Mouse (Mus musculus) liver, embryonic 13.5 days (tissue): ENCODE data around the gene Cox6b2. TPM values are rescaled to one million over a fixed set of nuclear protein-coding genes. Genes with fewer than 3 reads are reported as not detected.

Experiments used
- ATAC-seq: fragments of 200-750 bp; cut with Nextera tagmentation; 2 replicates; pipeline ENCODE4 v1.8.0; 2017; ENCODE audit warnings: low read depth, mild to moderate bottlenecking, moderate number of reproducible peaks, moderate library complexity
- DNase-seq: peaks from one replicate; pipeline ENCODE4 v3.0.0; 2022
- H3K27ac ChIP-seq: fragments of 300-500 bp; sonication (generic); 2 replicates; pipeline ENCODE4 v1.5.1; 2015; ENCODE audit warnings: moderate library complexity, mild to moderate bottlenecking, inconsistent platforms
- H3K27me3 ChIP-seq: fragments of 300-500 bp; sonication (generic); 2 replicates; pipeline ENCODE4 v1.6.1; 2015; ENCODE audit warnings: mild to moderate bottlenecking, inconsistent platforms
- H3K36me3 ChIP-seq: fragments of 300-500 bp; sonication (generic); 2 replicates; pipeline ENCODE4 v1.6.1; 2015; ENCODE audit warnings: mild to moderate bottlenecking, inconsistent platforms
- H3K4me1 ChIP-seq: fragments of 300-500 bp; sonication (generic); replicated peaks from 2 replicates; pipeline ENCODE4 v1.6.1; 2015; ENCODE audit warnings: inconsistent platforms
- H3K4me2 ChIP-seq: fragments of 300-500 bp; sonication (generic); 2 replicates; pipeline ENCODE4 v1.6.1; 2015; ENCODE audit warnings: inconsistent platforms, mild to moderate bottlenecking, moderate library complexity
- H3K4me3 ChIP-seq: fragments of 300-500 bp; sonication (generic); replicated peaks from 2 replicates; pipeline ENCODE4 v1.5.1; 2015; ENCODE audit warnings: mild to moderate bottlenecking, inconsistent platforms
- H3K9ac ChIP-seq: fragments of 300-500 bp; sonication (generic); 2 replicates; pipeline ENCODE4 v1.6.1; 2015; ENCODE audit warnings: mild to moderate bottlenecking, inconsistent platforms
- H3K9me3 ChIP-seq: fragments of 300-500 bp; sonication (generic); replicated peaks from 2 replicates; pipeline ENCODE4 v1.6.1; 2016; ENCODE audit warnings: inconsistent platforms
- WGBS: fragments of 180-500 bp; shearing (Covaris S2); methylation state at CpG from one replicate; pipeline ENCODE4 v1.1.7; 2015; ENCODE audit not compliant: insufficient replicate concordance; 5-methylcytosine and 5-hydroxymethylcytosine counted together
- polyA plus RNA-seq: library from polyadenylated mRNA; unstranded; fragments of >200 nt; fragmentation: Nextera tagmentation; extraction: Ambion mirVana; gene quantifications from 2 replicates; pipeline ENCODE4 v1.2.1, GENCODE M21; 2015

The Cox6b2 gene
- polyA plus RNA-seq, 1 experiment from 2014 or later = 105 TPM

GRCm38 (mm10) chr7:4751971-4752820, 698 bp downstream of the Cox6b2 start:
- H3K9me3 ChIP-seq = no peaks in the 10 kb centered on the region
- peak overlapping the region; percentile 71 for H3K4me3 ChIP-seq
- peak overlapping the region; percentile 88 for H3K4me2 ChIP-seq
- H3K9ac ChIP-seq = peak overlapping the region; percentile 81
- H3K36me3 ChIP-seq = peaks cover 20% of the 10 kb centered on the region
- ATAC-seq (peak; percentile 73), DNase-seq (peak; percentile 73)
- H3K4me1 ChIP-seq = peaks cover 61% of the 10 kb centered on the region
- WGBS = 2% methylated on average over 30 of the region's 30 CpGs
- no peaks in the 10 kb centered on the region for H3K27me3 ChIP-seq
- peak overlapping the region; percentile 99 for H3K27ac ChIP-seq

GRCm38 (mm10) chr7:4749169-4749568, 3.7 kb downstream of the Cox6b2 start:
- peak overlapping the region; percentile 96 for H3K4me2 ChIP-seq
- peaks cover 92% of the 10 kb centered on the region for H3K4me1 ChIP-seq
- H3K4me3 ChIP-seq = no peak overlapping the region
- DNase-seq = peak; percentile 59
- 44% methylated on average over 2 of the region's 2 CpGs for WGBS
- H3K9me3 ChIP-seq = no peaks in the 10 kb centered on the region
- H3K27me3 ChIP-seq = no peaks in the 10 kb centered on the region
- peak overlapping the region; percentile 99 for H3K27ac ChIP-seq
- H3K9ac ChIP-seq = peak overlapping the region; percentile 64
- peaks cover 49% of the 10 kb centered on the region for H3K36me3 ChIP-seq
- ATAC-seq = peak; percentile 15

- no peak for ATAC-seq
- Histone ChIP-seq H3K27me3 (no peaks in the 10 kb centered on the region), H3K9me3 (no peaks in the 10 kb centered on the region), H3K4me2 (peak overlapping the region; percentile 96), H3K36me3 (peaks cover 55% of the 10 kb centered on the region), H3K4me3 (peak overlapping the region; percentile 11; the same call in 1 of the 2 replicates), H3K9ac (peak overlapping the region; percentile 64), H3K4me1 (peaks cover 98% of the 10 kb centered on the region), H3K27ac (peak overlapping the region; percentile 99)
- DNase-seq = no peak
- 69% methylated on average over 4 of the region's 4 CpGs for WGBS
Observed at GRCm38 (mm10) chr7:4748321-4748720, 4.6 kb downstream of the Cox6b2 start.

GRCm38 (mm10) chr7:4747156-4747899, 5.6 kb downstream of the Cox6b2 start:
- peak; percentile 78 for DNase-seq
- 31% methylated on average over 9 of the region's 9 CpGs for WGBS
- Histone ChIP-seq H3K36me3 (peaks cover 64% of the 10 kb centered on the region), H3K9me3 (no peaks in the 10 kb centered on the region), H3K4me2 (peak overlapping the region; percentile 96), H3K4me1 (peaks cover 98% of the 10 kb centered on the region), H3K9ac (peak overlapping the region; percentile 76), H3K27me3 (no peaks in the 10 kb centered on the region), H3K4me3 (peak overlapping the region; percentile 35), H3K27ac (peak overlapping the region; percentile 99)
- ATAC-seq = peak; percentile 77

- peak; percentile 9 for DNase-seq
- WGBS = 85% methylated on average over 22 of the region's 22 CpGs
- peaks cover 68% of the 10 kb centered on the region for H3K36me3 ChIP-seq
- H3K4me3 ChIP-seq = peak overlapping the region; percentile 35
- H3K4me1 ChIP-seq = peaks cover 98% of the 10 kb centered on the region
- no peaks in the 10 kb centered on the region for H3K27me3 ChIP-seq
- H3K9ac ChIP-seq = peak overlapping the region; percentile 76
- H3K9me3 ChIP-seq = no peaks in the 10 kb centered on the region
- H3K27ac ChIP-seq = peak overlapping the region; percentile 99
- peak overlapping the region; percentile 96 for H3K4me2 ChIP-seq
- ATAC-seq = no peak
Observed at GRCm38 (mm10) chr7:4746326-4746980, 6.4 kb downstream of the Cox6b2 start.

- H3K27ac ChIP-seq = peak overlapping the region; percentile 99
- H3K9ac ChIP-seq = peak overlapping the region; percentile 95
- H3K27me3 ChIP-seq = no peaks in the 10 kb centered on the region
- 0 out of 2 replicates have a peak overlapping the region, but pooled peaks have one; percentile 89 for H3K4me3 ChIP-seq
- H3K9me3 ChIP-seq = no peaks in the 10 kb centered on the region
- 65% methylated on average over 6 of the region's 6 CpGs for WGBS
- peak overlapping the region; percentile 96 for H3K4me2 ChIP-seq
- H3K4me1 ChIP-seq = peaks cover 93% of the 10 kb centered on the region
- DNase-seq = no peak
- no peak for ATAC-seq
- peaks cover 57% of the 10 kb centered on the region for H3K36me3 ChIP-seq
Observed at GRCm38 (mm10) chr7:4744886-4745285, 8.0 kb downstream of the Cox6b2 start.

- peaks cover 90% of the 10 kb centered on the region for H3K4me1 ChIP-seq
- ATAC-seq = peak; percentile 3; the same call in 1 of the 2 replicates
- no peaks in the 10 kb centered on the region for H3K9me3 ChIP-seq
- H3K27me3 ChIP-seq = no peaks in the 10 kb centered on the region
- peaks cover 49% of the 10 kb centered on the region for H3K36me3 ChIP-seq
- H3K9ac ChIP-seq = peak overlapping the region; percentile 95
- peak overlapping the region; percentile 96 for H3K4me2 ChIP-seq
- WGBS = 10% methylated on average over 2 of the region's 2 CpGs
- H3K27ac ChIP-seq = peak overlapping the region; percentile 99
- DNase-seq = peak; percentile 51
- peak overlapping the region; percentile 89 for H3K4me3 ChIP-seq
Observed at GRCm38 (mm10) chr7:4743354-4743753, 9.5 kb downstream of the Cox6b2 start.

- WGBS = 47% methylated on average over 6 of the region's 6 CpGs
- H3K9ac ChIP-seq = peak overlapping the region; percentile 95
- H3K4me2 ChIP-seq = peak overlapping the region; percentile 96
- no peaks in the 10 kb centered on the region for H3K27me3 ChIP-seq
- DNase-seq (no peak), ATAC-seq (no peak)
- peaks cover 82% of the 10 kb centered on the region for H3K4me1 ChIP-seq
- H3K9me3 ChIP-seq = no peaks in the 10 kb centered on the region
- peaks cover 49% of the 10 kb centered on the region for H3K36me3 ChIP-seq
- peak overlapping the region; percentile 99 for H3K27ac ChIP-seq
- peak overlapping the region; percentile 89 for H3K4me3 ChIP-seq
Observed at GRCm38 (mm10) chr7:4742482-4742819, 10.4 kb downstream of the Cox6b2 start.

GRCm38 (mm10) chr7:4741672-4742481, 11.0 kb downstream of the Cox6b2 start:
- peak overlapping the region; percentile 99 for H3K27ac ChIP-seq
- H3K9ac ChIP-seq = peak overlapping the region; percentile 95
- DNase-seq = peak; percentile 63
- WGBS = 57% methylated on average over 21 of the region's 21 CpGs
- H3K4me2 ChIP-seq = peak overlapping the region; percentile 96
- peak overlapping the region; percentile 89 for H3K4me3 ChIP-seq
- peak; percentile 42 for ATAC-seq
- H3K36me3 ChIP-seq = peaks cover 45% of the 10 kb centered on the region
- H3K4me1 ChIP-seq = peaks cover 76% of the 10 kb centered on the region
- H3K9me3 ChIP-seq = no peaks in the 10 kb centered on the region
- no peaks in the 10 kb centered on the region for H3K27me3 ChIP-seq

GRCm38 (mm10) chr7:4741151-4741550, 11.7 kb downstream of the Cox6b2 start:
- H3K9ac ChIP-seq = peak overlapping the region; percentile 95
- H3K4me3 ChIP-seq = peak overlapping the region; percentile 89
- DNase-seq (peak; percentile 75), ATAC-seq (peak; percentile 50)
- H3K27ac ChIP-seq = peak overlapping the region; percentile 99
- H3K27me3 ChIP-seq = no peaks in the 10 kb centered on the region
- peaks cover 38% of the 10 kb centered on the region for H3K36me3 ChIP-seq
- peak overlapping the region; percentile 96 for H3K4me2 ChIP-seq
- 1% methylated on average over 4 of the region's 4 CpGs for WGBS
- H3K4me1 ChIP-seq = peaks cover 69% of the 10 kb centered on the region
- no peaks in the 10 kb centered on the region for H3K9me3 ChIP-seq
